Mouse (Mus musculus) forebrain, embryonic 10.5 days (tissue): ENCODE measurements around the gene Bcl10. TPM values are rescaled to one million over a fixed set of nuclear protein-coding genes. Genes with fewer than 3 reads are reported as not detected.
"Not testable (repeated sequence)": the region's sequence is repeated elsewhere in the genome, so short reads cannot be mapped to it uniquely, and the experiment has no call there.

Experiments
- DNase-seq: peaks from one replicate; pipeline ENCODE4 v3.0.0-alpha.2; 2017; ENCODE audit warnings: low spot score; ENCODE audit errors: extremely low spot score
- H3K27ac ChIP-seq: fragments of 300-500 bp; sonication (generic); 2 replicates; pipeline ENCODE4 v1.5.1; 2016; ENCODE audit warnings: mild to moderate bottlenecking
- H3K27me3 ChIP-seq: fragments of 300-500 bp; sonication (generic); 2 replicates; pipeline ENCODE4 v1.6.1; 2016; ENCODE audit warnings: mild to moderate bottlenecking; ENCODE audit not compliant: poor library complexity, severe bottlenecking
- H3K36me3 ChIP-seq: fragments of 300-500 bp; sonication (generic); replicated peaks from 2 replicates; pipeline ENCODE4 v1.6.1; 2016; ENCODE audit warnings: mild to moderate bottlenecking, moderate library complexity
- H3K4me1 ChIP-seq: fragments of 300-500 bp; sonication (generic); 2 replicates; pipeline ENCODE4 v1.6.1; 2016
- H3K4me3 ChIP-seq: fragments of 300-500 bp; sonication (generic); 2 replicates; pipeline ENCODE4 v1.5.1; 2016; ENCODE audit warnings: mild to moderate bottlenecking, moderate library complexity
- H3K9me3 ChIP-seq: fragments of 300-500 bp; sonication (generic); 2 replicates; pipeline ENCODE4 v1.6.1; 2016; ENCODE audit warnings: mild to moderate bottlenecking, moderate library complexity
- WGBS: fragments of 180-500 bp; shearing (Covaris S2); methylation state at CpG from one replicate; pipeline ENCODE4 v1.1.7; 2016; 5-methylcytosine and 5-hydroxymethylcytosine counted together
- polyA plus RNA-seq: library from polyadenylated mRNA; unstranded; fragments of >200 nt; fragmentation: Nextera tagmentation; extraction: Ambion mirVana; gene quantifications from 2 replicates; pipeline ENCODE4 v1.2.1, GENCODE M21; 2016

Gene Bcl10
- 46.5 and 46.8 TPM in 2 replicates for polyA plus RNA-seq

DNA sequence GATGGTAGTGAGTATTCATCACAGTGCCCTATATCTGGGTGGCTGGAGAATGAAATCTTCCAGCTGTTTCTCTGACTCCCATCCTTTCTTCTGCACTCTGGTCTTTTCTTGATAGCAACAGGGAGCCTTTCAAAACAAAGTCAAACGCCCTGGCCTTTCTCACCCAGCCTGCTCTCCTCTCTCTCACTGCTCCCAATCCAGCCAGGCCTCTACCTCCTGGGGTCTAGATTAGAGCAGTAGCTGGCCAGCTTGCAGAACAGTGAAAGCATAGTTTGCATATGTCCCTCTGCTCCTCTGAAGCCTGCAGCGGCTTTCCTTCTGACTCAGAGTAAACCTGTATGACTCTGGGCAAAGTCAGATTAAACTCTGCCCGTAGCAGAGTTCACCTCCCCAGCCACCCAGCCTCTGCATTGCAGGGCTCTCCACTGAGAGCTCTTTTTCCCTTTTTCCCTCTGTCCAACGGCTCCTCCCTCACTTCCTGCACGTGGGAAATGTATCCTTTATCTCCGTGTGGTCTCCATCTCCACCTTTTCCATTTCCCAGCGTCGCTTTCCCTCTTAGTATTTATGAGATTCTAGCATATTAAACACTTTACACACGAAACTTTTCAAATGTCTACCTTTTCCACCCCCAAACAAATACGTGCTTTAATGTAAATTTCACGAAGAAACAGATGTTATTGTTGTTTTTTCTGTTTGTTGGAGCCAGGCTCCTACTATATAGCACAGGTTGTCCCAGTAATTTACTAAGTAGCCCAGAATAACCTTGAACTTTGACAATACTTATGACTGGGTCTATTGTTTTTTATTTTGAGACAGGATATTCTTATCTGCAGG, at the start of gene Bcl10:
Bcl10 (plus strand) TSS at position 786 of the 836 bp plus-strand sequence.
- Histone ChIP-seq H3K27me3 (no peaks in the 10 kb centered on the region), H3K27ac (peak within 1 kb of the TSS; percentile 95), H3K36me3 (no peaks in the 10 kb centered on the region), H3K4me3 (peak within 1 kb of the TSS; percentile 69), H3K9me3 (no peaks in the 10 kb centered on the region), H3K4me1 (peaks cover 27% of the 10 kb centered on the region)
- 30% methylated on average over 11 of the region's 11 CpGs for WGBS
- no peak for DNase-seq

DNA sequence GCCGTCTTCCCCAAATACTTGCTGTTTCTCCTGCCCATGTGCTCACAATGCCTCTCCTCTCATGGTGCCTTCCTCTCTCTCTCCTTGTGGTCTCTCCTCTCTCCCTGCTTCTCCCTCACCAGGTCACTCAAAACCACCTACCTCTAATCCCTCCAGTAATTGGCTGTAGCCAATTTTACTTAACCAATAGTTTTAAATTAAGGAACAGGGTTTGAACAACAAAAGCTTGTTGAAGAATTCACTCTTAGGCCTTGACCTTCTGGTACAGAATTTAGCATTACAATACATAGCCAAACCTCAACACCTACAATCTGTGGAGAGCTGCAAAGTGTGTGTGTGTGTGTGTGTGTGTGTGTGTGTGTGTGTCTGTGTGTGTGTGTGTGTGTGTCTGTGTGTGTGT, 49.3 kb upstream of the Bcl10 start:
- no peak overlapping the region for H3K4me3 ChIP-seq
- 83% methylated on average over 1 of the region's 1 CpGs for WGBS
- no peak overlapping the region for H3K27ac ChIP-seq
- no peaks in the 10 kb centered on the region for H3K36me3 ChIP-seq
- no peak for DNase-seq
- no peaks in the 10 kb centered on the region for H3K9me3 ChIP-seq
- no peaks in the 10 kb centered on the region for H3K27me3 ChIP-seq
- peaks cover 4% of the 10 kb centered on the region; the same call in 1 of the 2 replicates for H3K4me1 ChIP-seq

GRCm38 (mm10) chr3:145874126-145874525, 48.5 kb upstream of the Bcl10 start:
- Histone ChIP-seq H3K36me3 (no peaks in the 10 kb centered on the region), H3K4me3 (no peak overlapping the region), H3K27me3 (no peaks in the 10 kb centered on the region), H3K27ac (no peak overlapping the region), H3K9me3 (no peaks in the 10 kb centered on the region), H3K4me1 (peaks cover 4% of the 10 kb centered on the region; the same call in 1 of the 2 replicates)
- no peak for DNase-seq
- 89% methylated on average over 4 of the region's 4 CpGs for WGBS

GRCm38 (mm10) chr3:145876120-145876519, 46.5 kb upstream of the Bcl10 start:
- no peak overlapping the region for H3K4me3 ChIP-seq
- H3K27me3 ChIP-seq: no peaks in the 10 kb centered on the region
- WGBS: 94% methylated on average over 11 of the region's 11 CpGs
- no peak overlapping the region for H3K27ac ChIP-seq
- no peak for DNase-seq
- peaks cover 4% of the 10 kb centered on the region; the same call in 1 of the 2 replicates for H3K4me1 ChIP-seq
- no peaks in the 10 kb centered on the region for H3K36me3 ChIP-seq
- H3K9me3 ChIP-seq: no peaks in the 10 kb centered on the region

DNA sequence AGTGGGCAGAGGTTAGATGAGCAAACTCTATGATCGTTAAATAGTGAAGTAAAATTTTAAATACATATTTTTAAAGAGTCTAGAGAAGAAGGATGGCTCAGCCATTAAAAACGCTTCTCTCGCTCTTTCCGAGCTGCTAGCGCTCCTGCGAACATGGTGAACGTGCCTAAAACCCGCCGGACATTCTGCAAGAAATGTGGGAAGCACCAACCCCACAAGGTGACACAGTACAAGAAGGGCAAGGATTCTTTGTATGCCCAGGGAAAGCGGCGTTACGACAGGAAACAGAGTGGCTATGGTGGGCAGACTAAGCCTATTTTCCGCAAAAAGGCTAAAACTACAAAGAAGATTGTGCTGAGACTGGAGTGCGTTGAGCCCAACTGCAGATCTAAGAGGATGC, 43.7 kb upstream of the Bcl10 start:
- not testable (repeated sequence) for H3K4me3 ChIP-seq, H3K27ac ChIP-seq, H3K9me3 ChIP-seq, H3K36me3 ChIP-seq, DNase-seq, H3K27me3 ChIP-seq
- 88% methylated on average over 14 of the region's 14 CpGs for WGBS
- H3K4me1 ChIP-seq: peaks cover 21% of the 10 kb centered on the region

DNA sequence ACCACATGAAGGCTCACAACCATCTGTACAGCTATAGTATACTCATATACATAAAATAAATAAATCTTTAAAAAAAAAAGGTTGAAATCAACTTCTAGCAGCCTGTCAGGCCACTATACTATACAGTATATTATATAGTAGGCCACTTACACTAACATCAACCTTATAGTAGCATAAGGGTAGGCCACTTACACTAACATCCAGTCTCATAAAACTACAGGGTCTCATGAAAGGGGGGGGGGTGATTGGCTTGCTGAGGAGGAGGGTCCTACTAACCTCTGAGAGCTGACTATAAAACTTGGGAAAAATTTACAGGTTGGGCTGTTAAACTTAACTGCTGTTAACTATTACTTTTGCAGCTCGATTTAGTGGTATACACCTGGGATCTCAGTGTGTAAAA, 42.3 kb upstream of the Bcl10 start:
- Histone ChIP-seq H3K4me1 (peaks cover 23% of the 10 kb centered on the region), H3K36me3 (no peaks in the 10 kb centered on the region), H3K9me3 (no peaks in the 10 kb centered on the region), H3K27ac (no peak overlapping the region), H3K27me3 (no peaks in the 10 kb centered on the region), H3K4me3 (no peak overlapping the region)
- WGBS: 88% methylated on average over 1 of the region's 1 CpGs
- no peak for DNase-seq

GRCm38 (mm10) chr3:145882076-145882874, 40.3 kb upstream of the Bcl10 start:
- WGBS: 89% methylated on average over 15 of the region's 15 CpGs
- DNase-seq: no peak
- no peaks in the 10 kb centered on the region for H3K36me3 ChIP-seq
- no peaks in the 10 kb centered on the region for H3K27me3 ChIP-seq
- H3K9me3 ChIP-seq: no peaks in the 10 kb centered on the region
- peaks cover 36% of the 10 kb centered on the region for H3K4me1 ChIP-seq
- no peak overlapping the region for H3K4me3 ChIP-seq
- no peak overlapping the region for H3K27ac ChIP-seq

GRCm38 (mm10) chr3:145883233-145883632, 39.4 kb upstream of the Bcl10 start:
- peak overlapping the region; percentile 11; the same call in 1 of the 2 replicates for H3K27ac ChIP-seq
- peaks cover 36% of the 10 kb centered on the region for H3K4me1 ChIP-seq
- no peaks in the 10 kb centered on the region for H3K9me3 ChIP-seq
- H3K36me3 ChIP-seq: no peaks in the 10 kb centered on the region
- DNase-seq: no peak
- H3K27me3 ChIP-seq: no peaks in the 10 kb centered on the region
- H3K4me3 ChIP-seq: no peak overlapping the region
- 45% methylated on average over 2 of the region's 2 CpGs for WGBS

- H3K4me3 ChIP-seq: no peak overlapping the region
Observed at GRCm38 (mm10) chr3:145885376-145885775, 37.2 kb upstream of the Bcl10 start.

DNA sequence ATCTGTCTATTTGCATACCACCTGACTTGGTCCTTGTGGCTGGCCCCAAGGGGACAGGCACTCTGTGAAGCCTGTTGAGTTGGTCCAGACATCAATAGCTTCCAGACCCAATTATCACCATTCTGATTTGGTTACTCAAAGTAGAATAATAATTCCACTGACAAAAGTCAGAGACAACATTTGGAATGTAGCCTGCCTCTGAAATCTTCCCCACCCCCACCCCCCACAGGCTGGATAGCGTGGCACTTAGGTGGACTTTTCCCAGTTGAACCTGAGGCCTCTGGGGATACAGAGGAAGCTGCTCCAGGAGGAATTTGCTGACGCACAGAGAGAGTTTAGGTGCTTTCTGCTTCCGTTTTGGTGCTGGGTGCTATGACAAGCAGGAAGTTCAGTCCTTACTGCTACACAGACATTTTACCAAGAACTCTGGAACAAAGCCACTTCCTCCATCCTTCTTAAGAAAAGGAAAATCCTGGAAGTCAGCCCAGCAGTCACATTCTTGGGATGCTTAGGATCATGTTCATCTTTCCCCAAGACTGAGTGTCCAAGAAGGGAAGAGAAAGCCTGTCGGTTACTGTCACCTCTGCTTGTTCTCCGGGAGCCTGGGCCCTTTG, 36.6 kb upstream of the Bcl10 start:
- DNase-seq: no peak

More at GRCm38 (mm10) chr3:145885376-145885775, 37.2 kb upstream of the Bcl10 start:
- 77% methylated on average over 4 of the region's 4 CpGs for WGBS
- H3K27ac ChIP-seq: peak overlapping the region; percentile 68
- H3K36me3 ChIP-seq: peaks cover 4% of the 10 kb centered on the region; the same call in 1 of the 2 replicates
- no peaks in the 10 kb centered on the region for H3K27me3 ChIP-seq
- H3K4me1 ChIP-seq: peaks cover 47% of the 10 kb centered on the region
- H3K9me3 ChIP-seq: no peaks in the 10 kb centered on the region
- DNase-seq: no peak

DNA sequence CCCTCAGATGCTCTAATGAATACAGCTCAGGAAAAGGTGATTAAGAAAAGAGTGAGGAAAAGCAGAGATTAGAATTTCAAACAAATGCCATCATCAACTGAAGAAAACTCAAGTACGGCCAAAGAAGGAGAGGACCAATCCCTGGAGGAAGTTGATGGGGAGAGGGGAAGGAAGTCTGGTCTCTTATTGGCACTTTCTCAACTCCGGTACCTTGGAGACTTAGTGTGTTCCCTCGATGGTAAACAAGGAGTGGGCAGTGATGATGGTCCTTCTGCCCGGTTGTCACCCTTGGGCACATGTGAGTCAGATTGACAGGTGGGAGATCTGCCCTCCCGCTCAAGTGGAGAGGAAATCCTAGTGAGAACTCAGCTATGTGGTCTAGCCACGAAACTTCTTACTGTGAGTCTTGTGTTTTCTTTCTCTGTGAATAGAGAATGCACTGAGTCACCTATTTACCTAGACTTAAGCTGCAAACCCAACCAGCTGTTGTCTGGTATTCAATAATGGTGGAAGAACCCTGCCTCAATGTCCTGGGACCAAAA, 35.1 kb upstream of the Bcl10 start:
- DNase-seq: no peak
- WGBS: 88% methylated on average over 6 of the region's 6 CpGs
- no peak overlapping the region for H3K27ac ChIP-seq
- H3K4me3 ChIP-seq: no peak overlapping the region
- H3K9me3 ChIP-seq: no peaks in the 10 kb centered on the region
- peaks cover 7% of the 10 kb centered on the region; the same call in 1 of the 2 replicates for H3K36me3 ChIP-seq
- H3K27me3 ChIP-seq: no peaks in the 10 kb centered on the region
- H3K4me1 ChIP-seq: peaks cover 61% of the 10 kb centered on the region

More for the DNA sequence above, 36.6 kb upstream of the Bcl10 start:
- 75% methylated on average over 5 of the region's 5 CpGs for WGBS
- H3K4me1 ChIP-seq: peaks cover 53% of the 10 kb centered on the region
- H3K27ac ChIP-seq: peak overlapping the region; percentile 68
- H3K4me3 ChIP-seq: no peak overlapping the region
- H3K36me3 ChIP-seq: peaks cover 4% of the 10 kb centered on the region; the same call in 1 of the 2 replicates
- H3K27me3 ChIP-seq: no peaks in the 10 kb centered on the region
- H3K9me3 ChIP-seq: no peaks in the 10 kb centered on the region
